Comparison of ENCODE assay signal across 19 mouse cellular contexts in genomic region chr1:160985477-160985876, GRCm38 (mm10).
"Had no signal": no experiment of that assay in that cellular context is flagged by ENCODE, and none has a peak within 500 bp of the region (broad histone marks: within the 10 kb centered on the region; RNA-seq: fewer than 3 reads in every experiment).

No protein-coding gene starts in this region.

- H3K27me3 ChIP-seq: midbrain, embryonic 12.5 days; neural tube, embryonic 13.5 days; neural tube, embryonic 15.5 days had no signal

- H3K9me3 ChIP-seq: midbrain, embryonic 10.5 days; midbrain, embryonic 12.5 days; neural tube, embryonic 13.5 days; neural tube, embryonic 15.5 days had no signal

- ATAC-seq: midbrain, embryonic 16.5 days had no signal

- H3K4me2 ChIP-seq: lung, embryonic 14.5 days; midbrain, embryonic 12.5 days; neural tube, embryonic 13.5 days; neural tube, embryonic 15.5 days had no signal

- H3K4me3 ChIP-seq: midbrain, embryonic 10.5 days; midbrain, embryonic 12.5 days; myocyte; neural tube, embryonic 13.5 days; neural tube, embryonic 15.5 days had no signal

- H3K36me3 ChIP-seq: midbrain, embryonic 10.5 days; midbrain, embryonic 12.5 days; neural tube, embryonic 13.5 days; neural tube, embryonic 15.5 days had no signal

- H3K9ac ChIP-seq: lung, embryonic 14.5 days; midbrain, embryonic 12.5 days; neural tube, embryonic 13.5 days; neural tube, embryonic 15.5 days had no signal

- H3K27ac ChIP-seq: midbrain, embryonic 10.5 days; midbrain, embryonic 12.5 days; neural tube, embryonic 13.5 days; neural tube, embryonic 15.5 days had no signal

- H3K4me1 ChIP-seq: midbrain, embryonic 10.5 days; midbrain, embryonic 12.5 days; neural tube, embryonic 13.5 days; neural tube, embryonic 15.5 days had no signal

- DNase-seq: lung, adult 18-20 months; lung, embryonic 14.5 days; lung, postnatal 10 days; lung, postnatal 4 days; midbrain, embryonic 14.5 days; retina, postnatal 1 day; right cerebral cortex, adult 18-20 months; right cerebral cortex, postnatal 25 days; right cerebral cortex, postnatal 4 days; spleen, adult 18-20 months; thymus, adult 18-20 months; thymus, postnatal 14 days; thymus, postnatal 4 days had no signal
